Mouse (Mus musculus) B cell, adult 62 days (primary cell): ENCODE measurements around the gene Tomm20l. TPM values are rescaled to one million over a fixed set of nuclear protein-coding genes. Genes with fewer than 3 reads are reported as not detected.

Experiments
- total RNA-seq: library from RNA; stranded (reverse); gene quantifications from 4 replicates; pipeline ENCODE4 v1.2.4, GENCODE M21; 2023

Tomm20l gene
- total RNA-seq, result not detected in 4 replicates

GRCm38 (mm10) chr12:71111331-71111730 lies at the start of gene Tomm20l:
Tomm20l (plus strand) TSS chr12:71111428.

GRCm38 (mm10) chr12:71136130-71136973 lies 25.1 kb downstream of the Tomm20l start, which contains the start of the genes Timm9 and 2700049A03Rik:
Timm9 (minus strand) TSS chr12:71136684.
2700049A03Rik (plus strand) TSS chr12:71136848.

Other genes with a start within 250 kb of the Tomm20l start
- 97.7 to 108 TPM (median 101 TPM) in 4 replicates for gene Actr10, start 173.6 kb upstream of the Tomm20l start, total RNA-seq
- gene Psma3, start 136.8 kb upstream of the Tomm20l start, total RNA-seq, result 172 to 207 TPM (median 201 TPM) in 4 replicates
- 72.6 to 77.4 TPM (median 73.5 TPM) in 4 replicates for gene Arid4a, start 95.4 kb upstream of the Tomm20l start, total RNA-seq
- gene Timm9, start 25.3 kb downstream of the Tomm20l start, total RNA-seq, result 27.1 to 35.3 TPM (median 31.6 TPM) in 4 replicates
- 10.5 to 12.6 TPM (median 11.9 TPM) in 4 replicates for gene 2700049A03Rik, start 25.4 kb downstream of the Tomm20l start, total RNA-seq
- 0.18 to 0.32 TPM (median 0.26 TPM) in 4 replicates for gene Dact1, start 198.5 kb downstream of the Tomm20l start, total RNA-seq